Mouse (Mus musculus) forebrain, embryonic 16.5 days (tissue): Measurements from ENCODE around the gene Morn2. TPM values are rescaled to one million over a fixed set of nuclear protein-coding genes. Genes with fewer than 3 reads are reported as not detected.
"Not testable (repeated sequence)": the region's sequence is repeated elsewhere in the genome, so short reads cannot be mapped to it uniquely, and the experiment has no call there.

Experiments used
- ATAC-seq: fragments of 200-750 bp; cut with Nextera tagmentation; 2 replicates; pipeline ENCODE4 v1.8.0; 2017; ENCODE audit warnings: mild to moderate bottlenecking, moderate library complexity
- H3K27ac ChIP-seq: fragments of 300-500 bp; sonication (generic); 2 replicates; pipeline ENCODE4 v1.5.1; 2014; ENCODE audit warnings: low read length, control low read depth
- H3K27me3 ChIP-seq: fragments of 300-500 bp; sonication (generic); replicated peaks from 2 replicates; pipeline ENCODE4 v1.6.1; 2014; ENCODE audit warnings: low read length; ENCODE audit not compliant: control insufficient read depth, insufficient read depth
- H3K36me3 ChIP-seq: fragments of 300-500 bp; sonication (generic); 2 replicates; pipeline ENCODE4 v1.6.1; 2014; ENCODE audit not compliant: control insufficient read depth, insufficient read depth
- H3K4me1 ChIP-seq: fragments of 300-500 bp; sonication (generic); replicated peaks from 2 replicates; pipeline ENCODE4 v1.6.1; 2014; ENCODE audit warnings: low read length; ENCODE audit not compliant: control insufficient read depth, insufficient read depth
- H3K4me2 ChIP-seq: fragments of 300-500 bp; sonication (generic); 2 replicates; pipeline ENCODE4 v1.6.1; 2014; ENCODE audit warnings: mild to moderate bottlenecking, low read length, control low read depth
- H3K4me3 ChIP-seq: fragments of 300-500 bp; sonication (generic); replicated peaks from 2 replicates; pipeline ENCODE4 v1.5.1; 2014; ENCODE audit warnings: mild to moderate bottlenecking, low read length, control low read depth
- H3K9ac ChIP-seq: fragments of 300-500 bp; sonication (generic); replicated peaks from 2 replicates; pipeline ENCODE4 v1.6.1; 2014; ENCODE audit warnings: low read depth, low read length, control low read depth
- H3K9me3 ChIP-seq: fragments of 300-500 bp; sonication (generic); 2 replicates; pipeline ENCODE4 v1.6.1; 2016; ENCODE audit warnings: low read length; ENCODE audit not compliant: control insufficient read depth
- WGBS: fragments of 180-500 bp; shearing (Covaris S2); extraction: QIAGEN DNeasy Blood & Tissue Kit; methylation state at CpG from one replicate; pipeline ENCODE4 v1.1.7; 2014; 5-methylcytosine and 5-hydroxymethylcytosine counted together
- polyA plus RNA-seq: library from polyadenylated mRNA; unstranded; fragments of >200 nt; fragmentation: Nextera tagmentation; extraction: Ambion mirVana; gene quantifications from 2 replicates; pipeline ENCODE4 v1.2.1, GENCODE M21; 2015

Morn2 gene
- 40.8 and 42.8 TPM in 2 replicates for polyA plus RNA-seq

DNA sequence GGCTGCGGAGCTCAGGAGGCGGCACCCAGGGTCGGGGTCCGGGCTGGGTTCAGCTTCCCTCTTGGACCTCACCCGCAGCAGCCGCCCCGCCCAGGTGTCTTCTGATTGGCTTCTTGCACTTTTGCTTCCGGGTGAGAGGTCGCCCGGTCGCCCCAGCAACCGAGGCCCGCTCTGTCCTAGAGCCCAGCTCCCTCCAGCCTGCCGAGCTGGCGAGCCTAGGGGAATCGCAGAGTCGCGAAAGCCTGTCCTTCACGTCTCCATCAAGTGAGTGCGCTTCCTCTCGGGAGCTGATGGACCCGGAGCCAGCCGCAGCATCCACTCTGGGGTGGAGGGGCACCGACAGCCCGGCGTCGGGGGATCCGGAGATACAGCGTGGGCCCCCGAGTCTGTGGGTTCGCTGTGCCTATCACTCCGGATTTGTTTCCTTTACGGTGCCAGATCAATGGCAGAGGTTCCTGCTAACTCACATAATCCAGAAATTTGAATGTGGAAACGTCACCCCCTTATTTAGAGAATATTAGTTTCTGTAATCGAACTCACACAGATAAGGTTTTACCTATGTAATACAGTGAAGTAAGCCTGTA is at the start of gene Morn2, which contains the start of gene Dhx57:
Gene Morn2 (plus strand): TSS at position 130 of the 584 bp plus-strand sequence.
Gene Dhx57 (minus strand): TSS at position 403 of the 584 bp plus-strand sequence.
- Histone ChIP-seq H3K27me3 (no peaks in the 10 kb centered on the region), H3K27ac (peak within 1 kb of the TSS; percentile 94), H3K4me1 (peaks cover 12% of the 10 kb centered on the region), H3K9ac (peak within 1 kb of the TSS; percentile 90), H3K4me3 (peak within 1 kb of the TSS; percentile 93), H3K9me3 (no peaks in the 10 kb centered on the region), H3K4me2 (peak within 1 kb of the TSS; percentile 58), H3K36me3 (no peaks in the 10 kb centered on the region)
- peak; percentile 98 for ATAC-seq
- WGBS = under 1% methylated on average over 35 of the region's 35 CpGs

GRCm38 (mm10) chr17:80241594-80241993 is 48.4 kb upstream of the Morn2 start:
- Histone ChIP-seq H3K27me3 (no peaks in the 10 kb centered on the region), H3K9ac (no peak overlapping the region), H3K27ac (no peak overlapping the region), H3K4me1 (no peaks in the 10 kb centered on the region), H3K36me3 (peaks cover 50% of the 10 kb centered on the region), H3K4me2 (no peak overlapping the region), H3K4me3 (no peak overlapping the region), H3K9me3 (no peaks in the 10 kb centered on the region)
- ATAC-seq = no peak
- 90% methylated on average over 9 of the region's 9 CpGs for WGBS

- Histone ChIP-seq H3K4me1 (no peaks in the 10 kb centered on the region), H3K27me3 (no peaks in the 10 kb centered on the region), H3K27ac (no peak overlapping the region), H3K4me2 (no peak overlapping the region), H3K9ac (no peak overlapping the region), H3K36me3 (peaks cover 54% of the 10 kb centered on the region), H3K9me3 (no peaks in the 10 kb centered on the region), H3K4me3 (no peak overlapping the region)
- ATAC-seq = no peak
- WGBS = 90% methylated on average over 13 of the region's 13 CpGs
Measured at GRCm38 (mm10) chr17:80243116-80243515, 46.9 kb upstream of the Morn2 start.

- 90% methylated on average over 11 of the region's 13 CpGs for WGBS
- Histone ChIP-seq H3K27me3 (no peaks in the 10 kb centered on the region), H3K4me1 (no peaks in the 10 kb centered on the region), H3K4me3 (no peak overlapping the region), H3K9me3 (no peaks in the 10 kb centered on the region), H3K4me2 (no peak overlapping the region), H3K9ac (no peak overlapping the region), H3K36me3 (peaks cover 67% of the 10 kb centered on the region), H3K27ac (no peak overlapping the region)
- ATAC-seq = no peak
Measured at GRCm38 (mm10) chr17:80252757-80253525, 37.1 kb upstream of the Morn2 start.

- Histone ChIP-seq H3K36me3 (peaks cover 73% of the 10 kb centered on the region), H3K27ac (no peak overlapping the region), H3K4me2 (no peak overlapping the region), H3K27me3 (no peaks in the 10 kb centered on the region), H3K9me3 (no peaks in the 10 kb centered on the region), H3K4me1 (no peaks in the 10 kb centered on the region), H3K4me3 (no peak overlapping the region), H3K9ac (no peak overlapping the region)
- no peak for ATAC-seq
- WGBS = 96% methylated on average over 5 of the region's 5 CpGs
Measured at GRCm38 (mm10) chr17:80254421-80254820, 35.6 kb upstream of the Morn2 start.

- Histone ChIP-seq H3K4me1 (no peaks in the 10 kb centered on the region), H3K9me3 (no peaks in the 10 kb centered on the region), H3K4me3 (no peak overlapping the region), H3K27ac (no peak overlapping the region), H3K36me3 (peaks cover 73% of the 10 kb centered on the region), H3K4me2 (no peak overlapping the region), H3K27me3 (no peaks in the 10 kb centered on the region), H3K9ac (no peak overlapping the region)
- ATAC-seq = no peak
- 52% methylated on average over 13 of the region's 13 CpGs for WGBS
Measured at GRCm38 (mm10) chr17:80255208-80255607, 34.8 kb upstream of the Morn2 start.

- Histone ChIP-seq H3K9me3 (no peaks in the 10 kb centered on the region), H3K36me3 (peaks cover 48% of the 10 kb centered on the region), H3K9ac (no peak overlapping the region), H3K4me2 (no peak overlapping the region), H3K4me3 (no peak overlapping the region), H3K27ac (no peak overlapping the region), H3K4me1 (no peaks in the 10 kb centered on the region), H3K27me3 (no peaks in the 10 kb centered on the region)
- no peak for ATAC-seq
- 88% methylated on average over 4 of the region's 4 CpGs for WGBS
Measured at GRCm38 (mm10) chr17:80267065-80267464, 22.9 kb upstream of the Morn2 start.

GRCm38 (mm10) chr17:80268151-80268550 is 21.9 kb upstream of the Morn2 start:
- Histone ChIP-seq H3K9ac (no peak overlapping the region), H3K27ac (no peak overlapping the region), H3K9me3 (no peaks in the 10 kb centered on the region), H3K4me2 (no peak overlapping the region), H3K4me3 (no peak overlapping the region), H3K27me3 (no peaks in the 10 kb centered on the region), H3K36me3 (peaks cover 52% of the 10 kb centered on the region), H3K4me1 (no peaks in the 10 kb centered on the region)
- 92% methylated on average over 3 of the region's 3 CpGs for WGBS
- no peak for ATAC-seq

- not testable (repeated sequence) for H3K4me2 ChIP-seq, ATAC-seq, H3K9me3 ChIP-seq, H3K4me3 ChIP-seq, H3K27ac ChIP-seq, H3K27me3 ChIP-seq, H3K9ac ChIP-seq, H3K4me1 ChIP-seq
- WGBS = 97% methylated on average over 7 of the region's 7 CpGs
- H3K36me3 ChIP-seq = peaks cover 54% of the 10 kb centered on the region
Measured at GRCm38 (mm10) chr17:80270622-80271021, 19.4 kb upstream of the Morn2 start.
